Mouse (Mus musculus): ENCODE data around the gene Ecpas. TPM values are rescaled to one million over a fixed set of nuclear protein-coding genes. Genes with fewer than 3 reads are reported as not detected.

Ecpas gene
- polyA plus RNA-seq, 1 experiment from 2014 or later: 32.0 TPM

DNA sequence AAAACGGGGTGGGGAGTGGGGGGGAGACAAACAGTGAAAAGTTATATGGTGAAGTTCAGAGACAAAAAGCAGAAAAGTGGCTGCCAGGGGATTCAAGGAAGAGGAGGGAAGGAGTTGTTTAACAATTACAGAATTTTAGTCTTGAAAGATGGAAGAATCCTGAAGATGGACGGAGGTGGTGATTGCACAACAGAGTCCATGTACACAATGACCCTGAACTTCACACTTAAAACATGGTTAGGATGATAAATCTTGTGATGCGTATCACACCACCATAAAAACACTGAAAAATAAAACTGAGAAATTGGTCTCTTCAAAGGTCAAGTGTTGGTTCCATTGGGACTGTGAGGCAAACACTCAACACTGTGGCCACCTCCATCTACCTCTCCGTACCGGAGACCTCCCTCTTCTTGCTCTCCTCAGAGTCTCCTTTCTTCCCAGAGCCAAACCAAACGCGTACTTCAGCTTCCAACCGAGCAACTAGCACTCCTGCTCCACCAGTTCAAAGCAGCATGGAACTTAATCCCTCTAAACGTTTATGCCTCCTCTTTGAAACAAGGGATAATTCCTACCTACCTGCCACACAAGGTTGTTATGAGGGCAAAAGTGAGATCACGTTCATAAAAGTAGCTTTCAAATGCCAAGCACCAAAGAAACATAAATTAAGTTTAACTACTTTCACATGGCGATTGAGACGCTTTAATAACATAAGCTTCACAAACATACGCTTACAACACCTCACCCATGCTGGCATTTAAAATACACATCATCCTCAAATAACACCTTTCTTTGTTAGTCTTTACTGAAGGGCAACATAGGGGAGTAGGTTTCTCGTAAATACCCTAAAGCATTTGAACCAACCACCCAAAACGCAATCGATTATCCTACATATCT is 2.1 kb downstream of the Ecpas start:
- H3K27ac ChIP-seq (replicated peaks): peak overlapping the region; percentile 97
- H3K4me2 ChIP-seq: peak overlapping the region; percentile 84
- H3K9ac ChIP-seq: peak overlapping the region; percentile 98
- peaks cover 20% of the 10 kb centered on the region for H3K4me1 ChIP-seq (replicated peaks)
- no peaks in the 10 kb centered on the region for H3K36me3 ChIP-seq
- no peaks in the 10 kb centered on the region for H3K9me3 ChIP-seq
- WGBS: 37% methylated on average over 16 of the region's 16 CpGs
- no peaks in the 10 kb centered on the region for H3K27me3 ChIP-seq
- peak; percentile 0; the same call in 1 of the 2 replicates for ATAC-seq (ENCODE audit: low FRiP score, low read depth)
- peak overlapping the region; percentile 94 for H3K4me3 ChIP-seq

DNA sequence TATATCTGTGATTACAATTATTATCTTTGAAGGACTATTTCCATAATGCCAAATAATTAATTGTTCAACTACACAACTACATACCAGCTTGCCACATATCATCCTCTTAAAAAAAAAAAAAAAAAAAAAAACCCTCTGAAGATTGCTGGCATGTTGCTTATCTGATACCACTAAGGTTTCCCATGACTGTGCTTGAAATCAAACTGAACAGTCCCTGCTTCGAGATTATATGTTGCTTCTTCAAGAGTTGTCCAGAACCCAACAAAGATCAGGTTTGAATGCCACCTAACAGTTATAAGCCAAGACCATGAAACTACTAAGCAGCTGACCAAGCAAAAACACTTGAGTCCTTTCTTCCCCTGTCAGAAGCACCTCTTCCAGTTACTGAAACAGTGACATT is 5.1 kb downstream of the Ecpas start:
- WGBS: 94% methylated on average over 1 of the region's 1 CpGs
- H3K9me3 ChIP-seq: no peaks in the 10 kb centered on the region

GRCm38 (mm10) chr4:58898318-58898717 is 14.2 kb downstream of the Ecpas start:
- ATAC-seq (ENCODE audit: low FRiP score, low read depth): no peak

More for the DNA sequence above, 5.1 kb downstream of the Ecpas start:
- ATAC-seq (ENCODE audit: low FRiP score, low read depth): no peak
- no peak overlapping the region for H3K4me2 ChIP-seq
- no peaks in the 10 kb centered on the region for H3K36me3 ChIP-seq
- H3K27me3 ChIP-seq: no peaks in the 10 kb centered on the region
- H3K4me1 ChIP-seq (replicated peaks): peaks cover 10% of the 10 kb centered on the region
- no peak overlapping the region for H3K27ac ChIP-seq (replicated peaks)
- H3K4me3 ChIP-seq: no peak overlapping the region
- no peak overlapping the region for H3K9ac ChIP-seq

GRCm38 (mm10) chr4:58897436-58897835 is 15.1 kb downstream of the Ecpas start:
- Histone ChIP-seq H3K9me3 (no peaks in the 10 kb centered on the region), H3K27ac (replicated peaks) (no peak overlapping the region), H3K27me3 (no peaks in the 10 kb centered on the region), H3K4me2 (no peak overlapping the region), H3K4me1 (replicated peaks) (no peaks in the 10 kb centered on the region), H3K4me3 (no peak overlapping the region), H3K9ac (no peak overlapping the region), H3K36me3 (no peaks in the 10 kb centered on the region)
- no peak for ATAC-seq (ENCODE audit: low FRiP score, low read depth)
- 70% methylated on average over 4 of the region's 4 CpGs for WGBS

More at GRCm38 (mm10) chr4:58898318-58898717, 14.2 kb downstream of the Ecpas start:
- Histone ChIP-seq H3K4me1 (replicated peaks) (no peaks in the 10 kb centered on the region), H3K27me3 (no peaks in the 10 kb centered on the region), H3K27ac (replicated peaks) (no peak overlapping the region), H3K4me2 (no peak overlapping the region), H3K4me3 (no peak overlapping the region), H3K9ac (no peak overlapping the region), H3K36me3 (no peaks in the 10 kb centered on the region), H3K9me3 (no peaks in the 10 kb centered on the region)

- Histone ChIP-seq H3K9me3 (no peaks in the 10 kb centered on the region), H3K9ac (no peak overlapping the region), H3K4me2 (no peak overlapping the region), H3K36me3 (no peaks in the 10 kb centered on the region), H3K4me3 (no peak overlapping the region), H3K27ac (replicated peaks) (no peak overlapping the region), H3K4me1 (replicated peaks) (no peaks in the 10 kb centered on the region), H3K27me3 (no peaks in the 10 kb centered on the region)
- ATAC-seq (ENCODE audit: low FRiP score, low read depth): no peak
- 91% methylated on average over 7 of the region's 7 CpGs for WGBS
These were observed 18.1 kb downstream of the Ecpas start for GRCm38 (mm10) chr4:58894399-58894798.

GRCm38 (mm10) chr4:58890035-58890782 is 22.3 kb downstream of the Ecpas start:
- no peaks in the 10 kb centered on the region for H3K36me3 ChIP-seq
- no peaks in the 10 kb centered on the region for H3K27me3 ChIP-seq
- no peak for ATAC-seq (ENCODE audit: low FRiP score, low read depth)
- H3K9ac ChIP-seq: no peak overlapping the region
- H3K9me3 ChIP-seq: no peaks in the 10 kb centered on the region
- no peak overlapping the region for H3K27ac ChIP-seq (replicated peaks)
- H3K4me2 ChIP-seq: no peak overlapping the region
- H3K4me3 ChIP-seq: no peak overlapping the region
- no peaks in the 10 kb centered on the region for H3K4me1 ChIP-seq (replicated peaks)
- WGBS: 87% methylated on average over 4 of the region's 4 CpGs

- ATAC-seq (ENCODE audit: low FRiP score, low read depth): no peak
- no peaks in the 10 kb centered on the region for H3K36me3 ChIP-seq
- WGBS: 97% methylated on average over 1 of the region's 1 CpGs
These were observed 24.0 kb downstream of the Ecpas start for GRCm38 (mm10) chr4:58888568-58888967.

DNA sequence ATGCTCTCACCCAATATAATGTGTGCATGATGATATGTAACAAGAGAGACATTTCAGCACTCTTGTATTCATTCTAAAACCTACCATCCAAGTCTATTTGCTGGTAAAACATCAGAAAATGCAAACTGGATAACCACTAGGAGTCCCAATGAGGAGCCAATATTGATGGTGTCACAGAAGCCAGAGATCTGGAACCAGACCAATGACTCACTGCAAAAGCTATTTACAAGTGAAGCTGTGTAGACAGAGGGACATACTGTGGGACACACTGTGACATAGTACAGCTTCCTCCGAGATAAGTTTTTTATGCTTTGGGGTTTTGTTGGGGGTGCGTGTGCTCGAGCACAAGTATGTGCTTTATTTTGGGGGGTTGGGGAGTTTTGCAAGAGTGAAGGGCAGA is 24.9 kb downstream of the Ecpas start:
- Histone ChIP-seq H3K36me3 (no peaks in the 10 kb centered on the region), H3K9me3 (no peaks in the 10 kb centered on the region), H3K4me3 (no peak overlapping the region), H3K9ac (no peak overlapping the region), H3K27me3 (no peaks in the 10 kb centered on the region), H3K4me1 (replicated peaks) (no peaks in the 10 kb centered on the region), H3K27ac (replicated peaks) (no peak overlapping the region), H3K4me2 (no peak overlapping the region)
- ATAC-seq (ENCODE audit: low FRiP score, low read depth): no peak
- WGBS: 90% methylated on average over 3 of the region's 3 CpGs

More at GRCm38 (mm10) chr4:58888568-58888967, 24.0 kb downstream of the Ecpas start:
- H3K4me1 ChIP-seq (replicated peaks): no peaks in the 10 kb centered on the region
- no peaks in the 10 kb centered on the region for H3K9me3 ChIP-seq
- H3K27me3 ChIP-seq: no peaks in the 10 kb centered on the region
- H3K4me2 ChIP-seq: no peak overlapping the region
- no peak overlapping the region for H3K9ac ChIP-seq
- no peak overlapping the region for H3K4me3 ChIP-seq
- H3K27ac ChIP-seq (replicated peaks): no peak overlapping the region

DNA sequence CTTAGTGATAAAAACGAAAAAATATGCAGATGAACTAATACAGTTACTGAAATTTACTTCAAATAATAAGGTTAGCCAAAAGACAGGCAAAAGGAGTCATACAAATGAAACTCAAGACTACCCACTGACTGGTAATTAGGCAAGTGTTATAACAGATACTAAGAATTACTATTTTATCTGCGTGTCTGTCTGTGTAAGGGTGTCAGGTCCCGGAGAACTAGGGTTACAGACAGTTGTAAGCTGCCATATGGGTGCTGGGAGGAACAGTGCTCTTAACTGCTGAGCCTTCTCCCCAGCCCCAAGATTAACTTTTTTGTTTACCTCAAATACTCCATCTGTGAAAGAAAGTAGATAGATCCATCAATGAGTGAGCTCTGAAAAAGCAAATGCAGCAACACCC is 25.8 kb downstream of the Ecpas start:
- H3K4me3 ChIP-seq: no peak overlapping the region
- no peaks in the 10 kb centered on the region for H3K36me3 ChIP-seq
- no peaks in the 10 kb centered on the region for H3K27me3 ChIP-seq
- H3K4me1 ChIP-seq (replicated peaks): no peaks in the 10 kb centered on the region
- H3K9ac ChIP-seq: no peak overlapping the region
- ATAC-seq (ENCODE audit: low FRiP score, low read depth): no peak
- WGBS: 92% methylated on average over 3 of the region's 3 CpGs
- no peaks in the 10 kb centered on the region for H3K9me3 ChIP-seq
- H3K4me2 ChIP-seq: no peak overlapping the region
- no peak overlapping the region for H3K27ac ChIP-seq (replicated peaks)

DNA sequence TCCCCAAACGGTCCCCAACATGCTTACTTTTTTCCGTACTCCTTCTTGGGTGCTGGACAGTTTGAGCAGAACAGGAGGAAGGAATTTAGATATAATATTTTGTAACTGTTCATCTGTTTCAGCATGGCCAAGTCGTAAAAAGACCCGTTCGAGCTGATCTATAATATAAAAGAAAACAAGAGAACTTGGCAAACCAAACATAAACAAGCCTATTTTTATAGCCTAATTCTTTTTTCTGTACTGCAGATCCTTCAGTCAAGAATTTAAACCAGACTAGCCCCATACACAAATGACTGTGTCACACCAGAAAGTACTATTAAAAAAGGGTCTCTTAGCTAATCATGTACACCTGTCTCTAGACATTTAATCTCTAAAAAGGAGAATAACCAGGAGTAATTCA is 27.2 kb downstream of the Ecpas start:
- Histone ChIP-seq H3K4me2 (no peak overlapping the region), H3K36me3 (no peaks in the 10 kb centered on the region), H3K27me3 (no peaks in the 10 kb centered on the region), H3K27ac (replicated peaks) (no peak overlapping the region), H3K9ac (no peak overlapping the region), H3K4me3 (no peak overlapping the region), H3K4me1 (replicated peaks) (no peaks in the 10 kb centered on the region), H3K9me3 (no peaks in the 10 kb centered on the region)
- ATAC-seq (ENCODE audit: low FRiP score, low read depth): no peak
- 90% methylated on average over 5 of the region's 5 CpGs for WGBS

GRCm38 (mm10) chr4:58883841-58884240 is 28.7 kb downstream of the Ecpas start:
- ATAC-seq (ENCODE audit: low FRiP score, low read depth): no peak
- no peaks in the 10 kb centered on the region for H3K4me1 ChIP-seq (replicated peaks)
- no peak overlapping the region for H3K27ac ChIP-seq (replicated peaks)
- H3K4me3 ChIP-seq: no peak overlapping the region
- no peaks in the 10 kb centered on the region for H3K9me3 ChIP-seq
- no peak overlapping the region for H3K4me2 ChIP-seq
- H3K36me3 ChIP-seq: no peaks in the 10 kb centered on the region
- 85% methylated on average over 2 of the region's 2 CpGs for WGBS
- H3K27me3 ChIP-seq: no peaks in the 10 kb centered on the region
- H3K9ac ChIP-seq: no peak overlapping the region

GRCm38 (mm10) chr4:58874373-58874772 is 38.2 kb downstream of the Ecpas start:
- no peaks in the 10 kb centered on the region for H3K27me3 ChIP-seq
- H3K9me3 ChIP-seq: no peaks in the 10 kb centered on the region
- no peak overlapping the region for H3K4me2 ChIP-seq
- H3K27ac ChIP-seq (replicated peaks): no peak overlapping the region
- peaks cover 13% of the 10 kb centered on the region for H3K36me3 ChIP-seq
- no peaks in the 10 kb centered on the region for H3K4me1 ChIP-seq (replicated peaks)
- H3K9ac ChIP-seq: no peak overlapping the region
- H3K4me3 ChIP-seq: no peak overlapping the region
- no peak for ATAC-seq (ENCODE audit: low FRiP score, low read depth)
- WGBS: 90% methylated on average over 4 of the region's 4 CpGs
